Mouse (Mus musculus): ENCODE measurements around the gene Ptpre. TPM values are rescaled to one million over a fixed set of nuclear protein-coding genes. Genes with fewer than 3 reads are reported as not detected.

The Ptpre gene
- polyA plus RNA-seq, 1 experiment from 2014 or later: 3.1 TPM

GRCm38 (mm10) chr7:135523981-135524380 lies 13.3 kb upstream of the Ptpre start:
- Histone ChIP-seq H3K4me2 (ENCODE audit: low read length) (no peak overlapping the region), H3K27ac (replicated peaks in 1 of 2; ENCODE audit: control insufficient read depth in 1 of 2, insufficient read depth in 1 of 2, low read depth in 2 of 2, low read length in 2 of 2) (no peak overlapping the region), H3K36me3 (ENCODE audit: control insufficient read depth, insufficient read depth, low read length) (no peaks in the 10 kb centered on the region), H3K9me3 (ENCODE audit: control insufficient read depth, low read length) (no peaks in the 10 kb centered on the region), H3K4me1 (ENCODE audit: control insufficient read depth in 2 of 2, insufficient read depth in 2 of 2, low read length in 2 of 2) (no peaks in the 10 kb centered on the region), H3K27me3 (ENCODE audit: control insufficient read depth, insufficient read depth, low read length) (no peaks in the 10 kb centered on the region), H3K4me3 (ENCODE audit: control insufficient read depth in 1 of 2, insufficient read depth in 1 of 2, low read depth in 1 of 2, low read length in 2 of 2) (no peak overlapping the region), H3K9ac (ENCODE audit: low read length) (no peak overlapping the region)
- ATAC-seq (ENCODE audit: insufficient number of reproducible peaks, insufficient read depth, low FRiP score, low read depth): no peak
- 18% methylated on average over 4 of the region's 4 CpGs for WGBS

GRCm38 (mm10) chr7:135524424-135524967 lies 12.8 kb upstream of the Ptpre start:
- Histone ChIP-seq H3K27me3 (ENCODE audit: control insufficient read depth, insufficient read depth, low read length) (no peaks in the 10 kb centered on the region), H3K4me1 (ENCODE audit: control insufficient read depth in 2 of 2, insufficient read depth in 2 of 2, low read length in 2 of 2) (no peaks in the 10 kb centered on the region), H3K4me2 (ENCODE audit: low read length) (no peak overlapping the region), H3K27ac (replicated peaks in 1 of 2; ENCODE audit: control insufficient read depth in 1 of 2, insufficient read depth in 1 of 2, low read depth in 2 of 2, low read length in 2 of 2) (no peak overlapping the region), H3K36me3 (ENCODE audit: control insufficient read depth, insufficient read depth, low read length) (no peaks in the 10 kb centered on the region), H3K9me3 (ENCODE audit: control insufficient read depth, low read length) (no peaks in the 10 kb centered on the region), H3K9ac (ENCODE audit: low read length) (no peak overlapping the region), H3K4me3 (ENCODE audit: control insufficient read depth in 1 of 2, insufficient read depth in 1 of 2, low read depth in 1 of 2, low read length in 2 of 2) (no peak overlapping the region)
- 83% methylated on average over 6 of the region's 6 CpGs for whole genome bisulfite sequencing
- no peak for ATAC-seq (ENCODE audit: insufficient number of reproducible peaks, insufficient read depth, low FRiP score, low read depth)

- H3K4me2 ChIP-seq (ENCODE audit: low read length): no peak overlapping the region
- no peaks in the 10 kb centered on the region for H3K4me1 ChIP-seq (ENCODE audit: control insufficient read depth in 2 of 2, insufficient read depth in 2 of 2, low read length in 2 of 2)
- H3K9ac ChIP-seq (ENCODE audit: low read length): no peak overlapping the region
- H3K4me3 ChIP-seq (ENCODE audit: control insufficient read depth in 1 of 2, insufficient read depth in 1 of 2, low read depth in 1 of 2, low read length in 2 of 2): no peak overlapping the region
- WGBS: 64% methylated on average over 3 of the region's 3 CpGs
- H3K27me3 ChIP-seq (ENCODE audit: control insufficient read depth, insufficient read depth, low read length): no peaks in the 10 kb centered on the region
- H3K36me3 ChIP-seq (ENCODE audit: control insufficient read depth, insufficient read depth, low read length): no peaks in the 10 kb centered on the region
- no peak for ATAC-seq (ENCODE audit: insufficient number of reproducible peaks, insufficient read depth, low FRiP score, low read depth)
- no peak overlapping the region for H3K27ac ChIP-seq (replicated peaks in 1 of 2; ENCODE audit: control insufficient read depth in 1 of 2, insufficient read depth in 1 of 2, low read depth in 2 of 2, low read length in 2 of 2)
- H3K9me3 ChIP-seq (ENCODE audit: control insufficient read depth, low read length): no peaks in the 10 kb centered on the region
Observed at GRCm38 (mm10) chr7:135526574-135527152, 10.6 kb upstream of the Ptpre start.

- H3K9ac ChIP-seq (ENCODE audit: low read length): no peak overlapping the region
- no peaks in the 10 kb centered on the region for H3K36me3 ChIP-seq (ENCODE audit: control insufficient read depth, insufficient read depth, low read length)
- no peak overlapping the region for H3K4me2 ChIP-seq (ENCODE audit: low read length)
- H3K4me1 ChIP-seq (ENCODE audit: control insufficient read depth in 2 of 2, insufficient read depth in 2 of 2, low read length in 2 of 2): no peaks in the 10 kb centered on the region
- H3K27ac ChIP-seq (replicated peaks in 1 of 2; ENCODE audit: control insufficient read depth in 1 of 2, insufficient read depth in 1 of 2, low read depth in 2 of 2, low read length in 2 of 2): no peak overlapping the region
- ATAC-seq (ENCODE audit: insufficient number of reproducible peaks, insufficient read depth, low FRiP score, low read depth): no peak
- no peaks in the 10 kb centered on the region for H3K27me3 ChIP-seq (ENCODE audit: control insufficient read depth, insufficient read depth, low read length)
- no peaks in the 10 kb centered on the region for H3K9me3 ChIP-seq (ENCODE audit: control insufficient read depth, low read length)
- 17% methylated on average over 3 of the region's 3 CpGs for WGBS
- no peak overlapping the region for H3K4me3 ChIP-seq (ENCODE audit: control insufficient read depth in 1 of 2, insufficient read depth in 1 of 2, low read depth in 1 of 2, low read length in 2 of 2)
Observed at GRCm38 (mm10) chr7:135527169-135527568, 10.1 kb upstream of the Ptpre start.

- no peak within 1 kb of the TSS for H3K27ac ChIP-seq (replicated peaks in 1 of 2; ENCODE audit: control insufficient read depth in 1 of 2, insufficient read depth in 1 of 2, low read depth in 2 of 2, low read length in 2 of 2)
- H3K27me3 ChIP-seq (ENCODE audit: control insufficient read depth, insufficient read depth, low read length): no peaks in the 10 kb centered on the region
- ATAC-seq (ENCODE audit: insufficient number of reproducible peaks, insufficient read depth, low FRiP score, low read depth): no peak
- 78% methylated on average over 7 of the region's 7 CpGs for WGBS
- no peaks in the 10 kb centered on the region for H3K36me3 ChIP-seq (ENCODE audit: control insufficient read depth, insufficient read depth, low read length)
- no peak within 1 kb of the TSS for H3K9ac ChIP-seq (ENCODE audit: low read length)
- no peaks in the 10 kb centered on the region for H3K4me1 ChIP-seq (ENCODE audit: control insufficient read depth in 2 of 2, insufficient read depth in 2 of 2, low read length in 2 of 2)
- H3K4me2 ChIP-seq (ENCODE audit: low read length): no peak within 1 kb of the TSS
- H3K9me3 ChIP-seq (ENCODE audit: control insufficient read depth, low read length): no peaks in the 10 kb centered on the region
- H3K4me3 ChIP-seq (ENCODE audit: control insufficient read depth in 1 of 2, insufficient read depth in 1 of 2, low read depth in 1 of 2, low read length in 2 of 2): no peak within 1 kb of the TSS
Observed at GRCm38 (mm10) chr7:135528515-135528914, 8.8 kb upstream of the Ptpre start, which contains the start of gene Clrn3. Gene Clrn3, minus strand, starts transcription at chr7:135528654.

GRCm38 (mm10) chr7:135529068-135529467 lies 8.2 kb upstream of the Ptpre start:
- Histone ChIP-seq H3K4me2 (ENCODE audit: low read length) (no peak overlapping the region), H3K36me3 (ENCODE audit: control insufficient read depth, insufficient read depth, low read length) (no peaks in the 10 kb centered on the region), H3K27me3 (ENCODE audit: control insufficient read depth, insufficient read depth, low read length) (no peaks in the 10 kb centered on the region), H3K9ac (ENCODE audit: low read length) (no peak overlapping the region), H3K27ac (replicated peaks in 1 of 2; ENCODE audit: control insufficient read depth in 1 of 2, insufficient read depth in 1 of 2, low read depth in 2 of 2, low read length in 2 of 2) (no peak overlapping the region), H3K4me3 (ENCODE audit: control insufficient read depth in 1 of 2, insufficient read depth in 1 of 2, low read depth in 1 of 2, low read length in 2 of 2) (no peak overlapping the region), H3K9me3 (ENCODE audit: control insufficient read depth, low read length) (no peaks in the 10 kb centered on the region), H3K4me1 (ENCODE audit: control insufficient read depth in 2 of 2, insufficient read depth in 2 of 2, low read length in 2 of 2) (no peaks in the 10 kb centered on the region)
- no peak for ATAC-seq (ENCODE audit: insufficient number of reproducible peaks, insufficient read depth, low FRiP score, low read depth)
- WGBS: 85% methylated on average over 2 of the region's 2 CpGs

GRCm38 (mm10) chr7:135534548-135535189 lies 2.6 kb upstream of the Ptpre start:
- Histone ChIP-seq H3K4me1 (ENCODE audit: control insufficient read depth in 2 of 2, insufficient read depth in 2 of 2, low read length in 2 of 2) (peaks cover 4 to 5% of the 10 kb centered on the region in 2 experiments; a peak in 2 of 4 replicates), H3K4me3 (ENCODE audit: control insufficient read depth in 1 of 2, insufficient read depth in 1 of 2, low read depth in 1 of 2, low read length in 2 of 2) (no peak overlapping the region), H3K36me3 (ENCODE audit: control insufficient read depth, insufficient read depth, low read length) (no peaks in the 10 kb centered on the region), H3K9ac (ENCODE audit: low read length) (no peak overlapping the region), H3K9me3 (ENCODE audit: control insufficient read depth, low read length) (no peaks in the 10 kb centered on the region), H3K27ac (replicated peaks in 1 of 2; ENCODE audit: control insufficient read depth in 1 of 2, insufficient read depth in 1 of 2, low read depth in 2 of 2, low read length in 2 of 2) (no peak overlapping the region), H3K4me2 (ENCODE audit: low read length) (no peak overlapping the region), H3K27me3 (ENCODE audit: control insufficient read depth, insufficient read depth, low read length) (0 out of 2 replicates have a peak, but pooled peaks cover 5% of the 10 kb centered on the region)
- WGBS: 20% methylated on average over 2 of the region's 2 CpGs
- ATAC-seq (ENCODE audit: insufficient number of reproducible peaks, insufficient read depth, low FRiP score, low read depth): no peak
